Mouse (Mus musculus) myocyte (in vitro differentiated cells): ENCODE measurements at regions not wholly inside any gene's neighbourhood (a gene's known extent, or its start where the extent isn't known, plus 50 kb on each side); places are given as distances from the start of the nearest gene placed in this dataset.

ENCODE experiments used
- H3K27me3 ChIP-seq: one replicate; pipeline ENCODE4 v1.6.1; 2011; ENCODE audit not compliant: control insufficient read depth, insufficient read depth, insufficient read length
- H3K36me3 ChIP-seq: one replicate; pipeline ENCODE4 v1.6.1; 2011; ENCODE audit not compliant: control insufficient read depth, insufficient read depth
- H3K4me2 ChIP-seq: one replicate; pipeline ENCODE4 v1.6.1; 2011; ENCODE audit warnings: low read depth, control low read depth
- H3K4me3 ChIP-seq: one replicate; pipeline ENCODE4 v1.5.1; 2011; ENCODE audit warnings: mild to moderate bottlenecking, control low read depth, moderate library complexity
- H3K79me2 ChIP-seq: one replicate; pipeline ENCODE4 v1.6.1; 2011; ENCODE audit not compliant: control insufficient read depth, insufficient read depth
- H3ac ChIP-seq: one replicate; pipeline ENCODE4 v1.6.1; 2011; ENCODE audit not compliant: control insufficient read depth, insufficient read length
- CEBPB ChIP-seq: IDR thresholded peaks from 2 replicates; pipeline ENCODE4 v1.6.1; 2011; ENCODE audit warnings: mild to moderate bottlenecking, moderate library complexity; ENCODE audit not compliant: poor library complexity, insufficient read depth, severe bottlenecking
- E2F4 ChIP-seq: IDR thresholded peaks from one replicate; pipeline ENCODE4 v1.6.1; 2011; ENCODE audit warnings: mild to moderate bottlenecking, control low read depth, moderate library complexity; ENCODE audit not compliant: insufficient read depth
- MAX ChIP-seq: IDR thresholded peaks from one replicate; pipeline ENCODE4 v1.6.1; 2011; ENCODE audit warnings: low read depth, mild to moderate bottlenecking, control low read depth
- MYOD1 ChIP-seq, 3 experiments: IDR thresholded peaks; one replicate each; pipeline ENCODE4 v1.6.1; 2011; ENCODE audit warnings: control low read depth in 2 of 3, low read depth in 2 of 3, mild to moderate bottlenecking in 2 of 3, moderate library complexity in 1 of 3; ENCODE audit not compliant: insufficient read length in 2 of 3, control insufficient read depth in 1 of 3
- MYOG ChIP-seq, 3 experiments: IDR thresholded peaks; one replicate each; pipeline ENCODE4 v1.6.1; 2011; ENCODE audit warnings: control low read depth in 2 of 3, low read depth in 2 of 3, mild to moderate bottlenecking in 2 of 3; ENCODE audit not compliant: insufficient read length in 2 of 3, control insufficient read depth in 1 of 3, insufficient read depth in 1 of 3
- POLR2A ChIP-seq: IDR thresholded peaks from one replicate; pipeline ENCODE4 v1.6.1; 2011; ENCODE audit warnings: low read depth, mild to moderate bottlenecking, control low read depth, moderate library complexity; ENCODE audit not compliant: insufficient read length
- POLR2AphosphoS2 ChIP-seq: IDR thresholded peaks from one replicate; pipeline ENCODE4 v1.6.1; 2011; ENCODE audit warnings: low read depth, control low read depth; ENCODE audit not compliant: insufficient read length
- REST ChIP-seq: IDR thresholded peaks from one replicate; pipeline ENCODE4 v1.6.1; 2011; ENCODE audit warnings: mild to moderate bottlenecking, control low read depth, moderate library complexity; ENCODE audit not compliant: insufficient read depth, insufficient read length
- SRF ChIP-seq: IDR thresholded peaks from one replicate; pipeline ENCODE4 v1.6.1; 2011; ENCODE audit warnings: low read depth; ENCODE audit not compliant: control insufficient read depth, insufficient read length
- TCF12 ChIP-seq: IDR thresholded peaks from one replicate; pipeline ENCODE4 v1.6.1; 2011; ENCODE audit warnings: mild to moderate bottlenecking, control low read depth; ENCODE audit not compliant: poor library complexity, insufficient read depth, severe bottlenecking
- TCF3 ChIP-seq: IDR thresholded peaks from one replicate; pipeline ENCODE4 v1.6.1; 2011; ENCODE audit warnings: low read depth, control low read depth; ENCODE audit not compliant: insufficient read length
- USF1 ChIP-seq: IDR thresholded peaks from one replicate; pipeline ENCODE4 v1.6.1; 2011; ENCODE audit warnings: low read depth, mild to moderate bottlenecking, control low read depth, moderate library complexity

GRCm38 (mm10) chr11:17811829-17812559 is 141.7 kb downstream of the Etaa1 start:
- no peak overlapping the region for H3ac ChIP-seq
- no peaks in the 10 kb centered on the region for H3K27me3 ChIP-seq
- no peak overlapping the region for H3K4me3 ChIP-seq
- no peak for TF ChIP-seq POLR2AphosphoS2
- TF ChIP-seq E2F4: no peak
- no peaks in the 10 kb centered on the region for H3K79me2 ChIP-seq
- no peak overlapping the region for H3K4me2 ChIP-seq
- no peaks in the 10 kb centered on the region for H3K36me3 ChIP-seq

- H3ac ChIP-seq: no peak overlapping the region
- H3K4me2 ChIP-seq: no peak overlapping the region
- H3K4me3 ChIP-seq: no peak overlapping the region
- no peaks in the 10 kb centered on the region for H3K27me3 ChIP-seq
- TF ChIP-seq TCF3 (no peak), USF1 (no peak), E2F4 (no peak), SRF (no peak)
- no peaks in the 10 kb centered on the region for H3K36me3 ChIP-seq
- H3K79me2 ChIP-seq: no peaks in the 10 kb centered on the region
Measured at GRCm38 (mm10) chr11:17842642-17843041, 111.0 kb downstream of the Etaa1 start.

GRCm38 (mm10) chr11:17852405-17852804 is 101.3 kb downstream of the Etaa1 start:
- H3K4me2 ChIP-seq: no peak overlapping the region
- H3K4me3 ChIP-seq: no peak overlapping the region
- H3K79me2 ChIP-seq: no peaks in the 10 kb centered on the region
- TF ChIP-seq MYOG (IDR thresholded peaks at IDR 0.05; ENCODE audit: control insufficient read depth in 1 of 3, insufficient read depth in 1 of 3, insufficient read length in 2 of 3, low read depth in 2 of 3): no peak
- no peak for TF ChIP-seq MAX
- no peak for TF ChIP-seq MYOD1 (IDR thresholded peaks at IDR 0.05; ENCODE audit: control insufficient read depth in 1 of 3, insufficient read length in 2 of 3, low read depth in 2 of 3)
- no peak for TF ChIP-seq CEBPB
- TF ChIP-seq E2F4: no peak
- TF ChIP-seq TCF3: no peak
- TF ChIP-seq POLR2A: no peak
- TF ChIP-seq POLR2AphosphoS2: no peak
- no peak for TF ChIP-seq SRF
- no peak for TF ChIP-seq USF1
- TF ChIP-seq TCF12: no peak
- TF ChIP-seq REST: no peak
- no peaks in the 10 kb centered on the region for H3K27me3 ChIP-seq
- H3K36me3 ChIP-seq: no peaks in the 10 kb centered on the region
- H3ac ChIP-seq: no peak overlapping the region

GRCm38 (mm10) chr11:17853246-17853804 is 100.3 kb downstream of the Etaa1 start:
- Histone ChIP-seq H3K79me2 (no peaks in the 10 kb centered on the region), H3K36me3 (no peaks in the 10 kb centered on the region), H3K27me3 (no peaks in the 10 kb centered on the region), H3K4me3 (no peak overlapping the region), H3K4me2 (no peak overlapping the region), H3ac (no peak overlapping the region)
- TF ChIP-seq POLR2AphosphoS2 (no peak), TCF12 (no peak), TCF3 (no peak), E2F4 (no peak), POLR2A (no peak), USF1 (no peak), MAX (no peak), CEBPB (no peak), MYOG (IDR thresholded peaks at IDR 0.05; ENCODE audit: control insufficient read depth in 1 of 3, insufficient read depth in 1 of 3, insufficient read length in 2 of 3, low read depth in 2 of 3) (no peak), SRF (no peak), MYOD1 (IDR thresholded peaks at IDR 0.05; ENCODE audit: control insufficient read depth in 1 of 3, insufficient read length in 2 of 3, low read depth in 2 of 3) (no peak), REST (no peak)

GRCm38 (mm10) chr11:17853832-17854231 is 99.8 kb downstream of the Etaa1 start:
- no peak overlapping the region for H3ac ChIP-seq

More at GRCm38 (mm10) chr11:17853832-17854231, 99.8 kb downstream of the Etaa1 start:
- H3K4me2 ChIP-seq: no peak overlapping the region
- H3K27me3 ChIP-seq: no peaks in the 10 kb centered on the region
- H3K36me3 ChIP-seq: no peaks in the 10 kb centered on the region
- no peak overlapping the region for H3K4me3 ChIP-seq
- TF ChIP-seq E2F4 (no peak), REST (no peak), TCF12 (no peak), MYOD1 (IDR thresholded peaks at IDR 0.05; ENCODE audit: control insufficient read depth in 1 of 3, insufficient read length in 2 of 3, low read depth in 2 of 3) (no peak), MAX (no peak), MYOG (IDR thresholded peaks at IDR 0.05; ENCODE audit: control insufficient read depth in 1 of 3, insufficient read depth in 1 of 3, insufficient read length in 2 of 3, low read depth in 2 of 3) (no peak), POLR2AphosphoS2 (no peak), CEBPB (no peak), SRF (no peak), POLR2A (no peak), USF1 (no peak), TCF3 (no peak)
- no peaks in the 10 kb centered on the region for H3K79me2 ChIP-seq
